In genomic region chr3:27461037-27461436, GRCm38 (mm10) we compare ENCODE assay signal across 9 mouse cellular contexts.
DNase-seq lines count a peak whose midpoint lies in the region; ATAC-seq and TF ChIP-seq lines count a peak whose summit lies in the region.
"Had no signal": no experiment of that assay in that cellular context is flagged by ENCODE, and none has a peak within 500 bp of the region (broad histone marks: within the 10 kb centered on the region; RNA-seq: fewer than 3 reads in every experiment).

No protein-coding gene starts in this region.

- H3K4me3 ChIP-seq in embryonic facial prominence, embryonic 10.5 days: no peak overlapping the region
- no peak overlapping the region for H3K4me3 ChIP-seq in liver, postnatal 0 days (ENCODE audit: low read depth, low read length)
- H3K4me3 ChIP-seq: erythroblast, embryonic 14.5 days had no signal

- no peaks in the 10 kb centered on the region for H3K27me3 ChIP-seq in embryonic facial prominence, embryonic 10.5 days (replicated peaks; ENCODE audit: low read depth, poor library complexity, severe bottlenecking)
- no peaks in the 10 kb centered on the region for H3K27me3 ChIP-seq in liver, postnatal 0 days (ENCODE audit: insufficient read depth, low read length)

- H3K9me3 ChIP-seq in embryonic facial prominence, embryonic 10.5 days: no peaks in the 10 kb centered on the region
- no peaks in the 10 kb centered on the region for H3K9me3 ChIP-seq in liver, postnatal 0 days (ENCODE audit: low read length)

- peak; percentile 82 for TF ChIP-seq CTCF in liver, postnatal 0 days (IDR thresholded peaks at IDR 0.05; ENCODE audit: low read depth)

- ATAC-seq in CD4-positive, CD25-positive, alpha-beta regulatory T cell, adult 4 months: peak; percentile 44
- 0 out of 2 replicates have a peak, but pooled peaks have one; percentile 27 for ATAC-seq in liver, postnatal 0 days
- peak; percentile 68 for ATAC-seq in neutrophil, adult 5-6 weeks (ENCODE audit: extremely low read depth, insufficient number of reproducible peaks, low FRiP score, poor library complexity, severe bottlenecking)

- peaks cover 81% of the 10 kb centered on the region for H3K36me3 ChIP-seq in embryonic facial prominence, embryonic 10.5 days (replicated peaks)
- peaks cover 75% of the 10 kb centered on the region for H3K36me3 ChIP-seq in liver, postnatal 0 days (replicated peaks; ENCODE audit: insufficient read depth, low read length)

- 71% methylated on average over 1 of the region's 1 CpGs for WGBS in embryonic facial prominence, embryonic 10.5 days
- WGBS in liver, postnatal 0 days (ENCODE audit: insufficient replicate concordance): 59% methylated on average over 1 of the region's 1 CpGs

- H3K4me1 ChIP-seq in embryonic facial prominence, embryonic 10.5 days: no peaks in the 10 kb centered on the region
- H3K4me1 ChIP-seq in liver, postnatal 0 days (ENCODE audit: insufficient read depth): no peaks in the 10 kb centered on the region

- intact Hi-C loops in heart, postnatal 10 days (cut with DNase I): loop anchor here (2.0 to 5.0 kb wide), 2 partner anchors 119 to 646 kb away; no protein-coding TSS in a partner anchor

- H3K27ac ChIP-seq in embryonic facial prominence, embryonic 10.5 days (replicated peaks): no peak overlapping the region
- H3K27ac ChIP-seq in liver, postnatal 0 days (ENCODE audit: low read depth): no peak overlapping the region

- TF ChIP-seq EP300 in liver, postnatal 0 days (IDR thresholded peaks at IDR 0.05; ENCODE audit: low read depth): no peak

- H3K4me2 ChIP-seq in liver, postnatal 0 days (ENCODE audit: low read depth, low read length): no peak overlapping the region

- peak; percentile 57 for DNase-seq in adrenal gland, postnatal 25 days
- peak; percentile 78 for DNase-seq in embryonic facial prominence, embryonic 10.5 days (ENCODE audit: low spot score)
- DNase-seq in heart, postnatal 10 days: peak; percentile 85 to 91
- peak; percentile 72 to 85 for DNase-seq in kidney, postnatal 25 days
- DNase-seq in liver, postnatal 0 days: peak; percentile 72
- peak; percentile 50 to 70 for DNase-seq in thymus, adult 18-20 months

- no peak overlapping the region for H3K9ac ChIP-seq in liver, postnatal 0 days (replicated peaks)
